Mouse (Mus musculus) T-helper 17 cell (primary cell): Measurements from ENCODE around the gene Ptprn2.

Source experiments
- in situ Hi-C, 2 experiments: fragments of 300-600 bp; cut with MboI, MseI; formaldehyde crosslinking; loops; 1 replicate in 1 of 2; 2 replicates in 1 of 2; pipeline ENCODE4 v1.15.1; 2025; ENCODE audit warnings: high pct_unique_total_duplicates in 2 of 2

The Ptprn2 gene

DNA sequence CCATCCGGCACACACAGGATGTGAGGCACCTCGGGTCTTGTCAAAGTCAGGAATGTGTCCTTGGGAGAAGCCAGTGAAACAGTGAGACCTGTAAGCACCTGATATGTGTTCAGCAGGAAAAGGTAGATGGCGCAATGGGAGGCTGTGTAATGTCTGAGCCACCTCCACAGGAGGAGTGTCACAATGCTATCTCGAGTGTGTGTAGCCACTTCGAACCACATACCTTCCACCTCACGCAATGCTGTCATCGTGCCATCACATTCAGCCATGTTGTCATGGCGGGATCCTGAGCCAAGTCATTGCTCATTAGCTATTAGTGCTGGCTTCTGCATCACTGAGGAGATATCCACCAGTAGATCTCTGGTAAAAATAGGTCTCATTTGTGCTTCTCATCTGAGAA lies 290.9 kb downstream of the Ptprn2 start:
- in situ Hi-C loops: no loop called here

DNA sequence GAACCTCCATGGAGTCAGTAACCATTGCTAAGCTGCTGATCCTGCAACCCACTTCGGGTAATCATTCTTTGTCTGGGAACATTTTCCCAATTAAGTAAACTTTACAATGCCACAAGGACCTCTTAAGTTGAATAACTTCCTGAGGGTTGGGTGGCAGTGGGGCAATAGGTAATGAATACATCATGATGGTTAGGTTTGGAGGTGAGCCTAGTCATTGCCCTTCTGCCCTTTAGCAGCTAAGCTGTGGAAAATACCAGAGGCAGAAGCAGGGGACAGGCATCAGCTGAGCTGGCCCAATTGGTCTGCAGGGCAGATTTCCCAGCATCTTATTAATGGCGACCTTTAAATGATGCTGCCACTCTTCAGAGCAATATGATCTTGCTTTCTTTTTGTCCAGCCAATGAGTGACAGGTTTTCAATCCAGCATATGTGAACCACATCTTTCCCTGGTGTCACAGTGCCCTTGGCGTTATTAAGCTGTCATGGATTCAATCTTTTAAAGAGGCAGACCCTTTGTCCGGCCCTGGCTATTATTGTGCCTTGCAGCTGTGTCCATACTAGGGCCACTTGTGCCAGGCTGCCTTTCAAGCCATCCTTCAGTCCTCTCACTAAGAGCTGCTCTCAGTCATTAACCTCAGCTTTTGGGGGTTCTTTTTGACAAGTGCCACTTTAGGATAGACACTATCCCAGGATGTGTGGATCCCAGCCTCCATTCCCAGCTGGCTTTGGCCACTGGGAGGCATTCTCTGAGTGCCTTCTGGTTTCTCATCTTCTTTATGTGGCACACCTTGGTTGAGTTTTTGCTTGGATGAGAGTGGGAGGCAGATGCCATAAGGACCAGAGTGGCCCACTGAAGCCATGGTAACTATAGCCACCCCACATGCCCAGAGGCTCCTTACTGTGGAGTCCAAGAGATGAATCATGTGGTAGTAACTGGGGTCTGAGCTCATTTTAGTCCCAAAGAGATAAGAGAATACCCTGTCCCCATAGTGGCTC lies 292.9 kb downstream of the Ptprn2 start:
- in situ Hi-C loops: no loop called here

DNA sequence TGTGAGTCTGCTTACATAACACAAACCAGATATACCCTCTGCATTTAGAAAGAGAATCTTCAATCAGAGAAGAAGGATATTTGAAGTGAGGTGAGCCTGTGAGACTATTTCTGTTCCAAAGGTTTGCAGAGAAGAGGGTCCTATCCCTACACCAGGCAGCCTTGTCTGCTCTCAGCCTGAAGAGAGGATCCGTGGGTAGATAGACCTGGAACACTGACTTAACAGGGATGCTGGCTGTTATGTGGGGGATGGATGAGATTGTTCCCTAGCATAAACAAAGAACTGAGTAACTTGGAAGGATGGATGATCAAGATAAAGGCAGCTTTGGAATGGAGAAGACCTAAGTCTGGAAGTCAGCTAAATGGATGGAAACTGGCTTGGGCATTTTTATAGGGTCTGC lies 294.9 kb downstream of the Ptprn2 start:
- in situ Hi-C loops: loop anchor here in 1 of 2 experiments (10.0 kb wide), 1 partner anchor 154 kb away; no protein-coding TSS in a partner anchor

DNA sequence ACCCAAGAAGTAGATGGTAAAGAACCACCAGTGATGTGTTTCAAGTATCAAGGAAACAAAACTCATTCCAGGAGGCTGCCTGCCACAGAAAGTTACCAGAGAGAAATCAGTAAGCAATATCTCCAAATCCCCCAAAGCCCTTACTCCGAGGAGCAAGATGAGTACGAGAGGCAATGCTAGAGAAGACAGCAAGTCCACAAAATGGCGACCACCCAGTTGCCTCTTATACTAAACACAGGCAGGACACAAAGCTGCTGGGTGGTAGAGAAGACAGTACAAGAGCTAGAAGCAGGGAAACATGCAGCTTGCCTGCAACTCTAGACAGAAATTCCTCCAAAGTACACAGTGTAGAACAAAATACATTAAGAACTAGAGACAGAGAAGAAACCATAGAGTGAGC lies 300.2 kb downstream of the Ptprn2 start:
- in situ Hi-C loops: loop anchor here in 1 of 2 experiments (10.0 kb wide), 1 partner anchor 149 kb away; no protein-coding TSS in a partner anchor

DNA sequence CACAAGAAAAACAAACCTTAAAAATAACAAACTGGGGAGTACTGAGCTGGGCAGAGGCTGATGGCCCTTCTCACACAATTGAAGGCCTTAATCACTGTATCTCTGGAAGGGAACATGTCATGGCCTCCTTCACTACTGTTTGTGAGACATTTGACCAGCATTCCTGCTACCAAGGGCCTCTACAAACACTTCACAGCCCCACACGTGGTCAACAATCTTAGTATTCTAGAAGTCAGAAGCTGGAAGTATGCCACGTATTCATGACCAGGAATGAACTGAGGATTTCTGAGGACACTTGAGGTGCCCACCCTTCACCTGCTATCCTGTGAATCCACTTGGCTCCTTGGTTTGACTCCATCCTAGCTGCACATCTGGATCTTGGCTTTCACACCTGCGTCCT lies 302.8 kb downstream of the Ptprn2 start:
- in situ Hi-C loops: loop anchor here in 1 of 2 experiments (10.0 kb wide), 1 partner anchor 146 kb away; no protein-coding TSS in a partner anchor

DNA sequence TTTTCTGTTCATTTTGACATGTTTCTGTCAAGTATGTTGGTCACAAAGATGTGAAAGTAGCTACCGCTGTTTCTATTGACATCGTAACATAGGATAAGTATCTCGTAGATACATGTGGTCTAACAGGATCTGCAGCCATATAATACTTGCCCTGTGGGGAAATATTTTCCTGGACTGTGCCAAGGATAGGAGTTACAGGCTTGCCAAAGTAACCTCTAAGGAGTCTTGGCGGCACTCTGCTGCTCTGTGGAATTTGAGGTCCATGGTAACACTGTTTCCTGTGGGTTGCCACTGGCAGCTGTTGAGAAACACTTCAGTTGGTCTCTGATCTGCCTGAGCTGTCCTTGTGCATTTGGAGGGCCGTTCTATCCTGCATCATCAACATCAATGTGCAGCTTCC lies 317.8 kb downstream of the Ptprn2 start:
- in situ Hi-C loops: loop anchor here in 1 of 2 experiments (10.0 kb wide), 1 partner anchor 1771 kb away; no protein-coding TSS in a partner anchor

DNA sequence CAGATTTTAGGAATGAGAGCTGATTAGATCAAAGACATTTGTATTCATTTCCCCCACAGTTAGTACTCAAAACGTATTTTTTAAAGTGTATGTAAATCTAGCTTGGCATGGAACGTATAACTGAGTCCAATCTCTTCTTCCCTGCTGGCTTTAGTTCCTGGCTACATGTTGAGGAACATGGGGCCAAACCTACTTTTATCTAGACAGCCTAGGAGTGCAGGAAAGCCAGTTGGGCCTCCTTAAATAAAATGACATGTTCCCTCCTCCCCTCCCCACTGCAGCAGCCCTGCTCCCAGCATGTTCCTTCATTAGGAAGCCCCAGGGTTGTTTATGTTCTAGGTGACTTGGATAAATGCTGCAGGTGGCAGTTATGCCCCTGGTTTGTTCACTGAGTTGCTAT lies 319.2 kb downstream of the Ptprn2 start:
- in situ Hi-C loops: loop anchor here in 1 of 2 experiments (10.0 kb wide), 1 partner anchor 1770 kb away; no protein-coding TSS in a partner anchor

DNA sequence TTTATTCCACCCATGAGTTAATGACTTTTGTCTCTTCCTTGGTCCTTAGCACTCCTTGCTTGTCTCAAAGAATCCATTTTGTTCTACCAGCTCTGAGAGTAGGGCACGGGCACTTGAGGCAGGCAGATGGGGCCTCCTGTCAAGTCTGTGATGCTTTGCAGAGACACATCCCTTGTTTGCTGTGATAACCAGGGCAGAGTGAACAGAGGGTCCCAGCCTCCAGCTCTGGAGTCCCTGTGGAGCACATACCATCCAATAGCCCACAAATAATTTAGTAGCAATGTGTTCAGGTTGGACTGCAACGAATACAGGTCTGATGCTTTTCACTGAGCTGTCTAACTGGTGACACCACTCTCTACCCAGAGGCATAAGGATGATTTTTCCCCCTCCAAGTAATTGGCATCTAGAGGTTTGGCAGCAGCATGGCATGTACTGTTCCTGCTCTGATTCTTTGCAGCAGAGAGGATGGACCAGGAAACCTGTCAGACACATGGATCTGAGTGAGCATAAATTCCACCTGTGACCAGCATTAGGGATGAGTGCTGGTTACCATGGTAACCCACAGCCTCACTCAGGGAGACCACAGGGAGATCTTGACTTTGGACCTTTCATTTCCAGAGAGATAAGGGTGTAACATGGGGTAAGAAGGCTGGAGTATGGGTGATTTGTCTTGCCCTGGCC lies 319.7 kb downstream of the Ptprn2 start:
- in situ Hi-C loops: loop anchor here in 1 of 2 experiments (10.0 kb wide), 1 partner anchor 1770 kb away; no protein-coding TSS in a partner anchor

DNA sequence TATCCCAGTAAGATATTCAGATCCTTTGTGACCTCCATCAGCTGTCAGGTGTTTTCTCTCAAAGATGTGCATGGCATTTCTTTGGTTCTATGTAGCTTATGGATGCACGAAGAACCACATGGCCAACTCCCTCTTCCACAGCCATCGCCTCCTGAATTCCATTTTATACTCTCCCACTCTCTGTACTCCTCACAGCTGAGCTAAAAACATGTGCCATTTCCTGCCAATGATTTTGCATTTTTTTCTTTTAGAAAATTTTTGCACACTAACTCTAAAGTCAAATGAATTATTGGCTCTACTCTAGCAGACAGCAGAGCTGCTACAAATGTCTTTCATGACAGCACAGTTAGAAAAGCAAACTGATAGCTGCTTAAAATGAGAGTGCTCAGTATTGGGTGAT lies 320.6 kb downstream of the Ptprn2 start:
- in situ Hi-C loops: loop anchor here in 1 of 2 experiments (10.0 kb wide), 1 partner anchor 1769 kb away; no protein-coding TSS in a partner anchor

DNA sequence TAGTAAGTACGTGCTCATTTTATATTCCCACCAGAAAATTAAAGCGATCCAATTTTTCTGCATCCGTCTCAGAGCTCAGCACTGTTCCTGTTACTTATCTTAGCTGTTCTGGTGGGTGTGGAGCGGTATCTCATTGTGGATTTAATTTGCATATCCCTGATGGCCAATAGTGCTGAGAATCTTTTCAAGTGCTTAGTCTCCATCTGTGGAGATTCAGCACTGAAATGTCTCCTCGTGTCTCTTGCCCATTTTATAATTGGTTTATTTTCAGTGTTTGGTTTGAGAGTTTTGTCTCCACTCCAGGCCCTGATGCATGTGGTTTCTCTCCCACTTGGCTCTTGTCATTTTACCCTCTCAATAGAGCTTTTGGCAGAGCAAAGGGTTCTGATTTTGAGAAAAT lies 327.5 kb downstream of the Ptprn2 start:
- in situ Hi-C loops: no loop called here

DNA sequence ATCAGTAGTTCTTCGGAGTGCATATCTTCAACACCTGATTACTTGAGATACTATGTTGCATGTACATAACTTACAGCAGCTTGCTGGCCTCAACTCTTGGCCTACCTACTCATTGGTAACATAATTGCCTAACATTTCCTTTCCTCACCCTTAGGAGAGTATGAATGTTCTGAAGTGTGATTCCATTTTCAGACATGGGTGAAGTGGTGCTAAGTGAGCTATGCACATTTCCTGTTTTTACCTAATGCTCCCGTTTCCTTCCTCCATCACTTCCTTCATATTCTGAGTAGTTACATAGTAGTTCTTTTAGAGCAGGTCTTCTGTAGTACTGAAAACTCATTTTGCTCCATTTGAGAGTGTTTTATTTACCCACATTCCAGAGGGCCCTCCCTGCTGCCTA lies 334.3 kb downstream of the Ptprn2 start:
- in situ Hi-C loops: no loop called here

DNA sequence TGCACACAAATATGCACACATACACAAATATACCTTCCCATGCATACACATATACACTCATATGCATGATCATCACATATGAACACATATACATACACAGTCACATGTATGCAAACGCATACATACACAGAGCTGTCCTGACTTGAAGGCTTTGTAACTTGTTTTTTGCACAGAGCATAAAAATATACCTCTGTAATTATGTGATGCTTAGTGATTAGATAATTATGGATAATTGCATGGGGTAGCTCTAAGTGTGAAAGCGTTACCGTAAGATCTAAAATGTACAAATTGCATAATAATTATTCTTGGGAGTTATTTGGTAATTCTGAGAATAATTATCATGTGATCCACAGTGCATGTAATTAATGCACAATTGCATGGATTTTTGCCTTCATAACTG lies 337.8 kb downstream of the Ptprn2 start:
- in situ Hi-C loops: no loop called here

DNA sequence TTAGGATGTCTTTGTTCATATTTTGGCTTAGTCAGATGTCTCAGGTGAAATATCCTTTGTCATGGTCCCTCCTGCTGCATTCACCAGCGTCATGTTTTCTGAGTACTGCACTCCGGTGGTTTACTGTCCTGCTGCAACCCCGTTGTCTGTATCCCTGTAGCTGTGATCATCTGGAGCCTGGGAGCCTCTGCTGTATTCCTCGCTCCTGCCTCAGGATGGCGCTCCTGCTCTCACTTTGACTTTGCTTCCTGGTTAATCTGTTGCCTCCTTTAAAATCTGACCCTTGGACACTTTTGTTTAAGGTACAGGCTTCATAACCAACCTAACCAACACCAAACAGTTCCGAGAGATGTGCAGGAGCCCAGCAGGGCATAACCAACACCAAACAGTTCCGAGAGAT lies 342.2 kb downstream of the Ptprn2 start:
- in situ Hi-C loops: no loop called here

DNA sequence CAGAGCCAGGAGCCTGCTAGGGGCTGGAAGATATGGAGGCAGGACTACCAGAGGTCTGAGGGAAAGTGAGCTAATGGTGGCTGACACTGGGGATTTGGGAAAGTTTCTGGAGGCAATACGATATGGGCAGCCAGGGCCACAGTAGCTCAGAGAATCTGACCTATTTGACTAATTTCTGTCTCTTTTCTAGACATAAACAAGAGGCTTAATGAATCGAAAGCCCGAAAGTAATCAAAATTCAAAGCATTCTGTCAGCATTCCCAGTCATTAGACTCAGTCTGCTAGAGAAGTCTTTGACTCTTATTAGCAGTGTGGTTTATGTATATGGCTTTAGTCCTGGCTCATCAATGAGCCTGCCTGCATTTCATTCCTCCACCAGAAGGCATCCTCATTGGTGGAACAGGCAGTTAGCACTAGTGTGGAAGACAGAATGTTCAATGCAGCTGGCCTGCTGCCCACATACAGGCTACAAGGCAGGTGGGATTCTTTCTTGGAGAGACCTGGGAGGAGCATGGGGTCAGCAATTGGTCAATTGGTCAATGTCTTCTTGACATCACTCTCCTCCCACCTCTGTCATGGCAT lies 353.2 kb downstream of the Ptprn2 start:
- in situ Hi-C loops: no loop called here

DNA sequence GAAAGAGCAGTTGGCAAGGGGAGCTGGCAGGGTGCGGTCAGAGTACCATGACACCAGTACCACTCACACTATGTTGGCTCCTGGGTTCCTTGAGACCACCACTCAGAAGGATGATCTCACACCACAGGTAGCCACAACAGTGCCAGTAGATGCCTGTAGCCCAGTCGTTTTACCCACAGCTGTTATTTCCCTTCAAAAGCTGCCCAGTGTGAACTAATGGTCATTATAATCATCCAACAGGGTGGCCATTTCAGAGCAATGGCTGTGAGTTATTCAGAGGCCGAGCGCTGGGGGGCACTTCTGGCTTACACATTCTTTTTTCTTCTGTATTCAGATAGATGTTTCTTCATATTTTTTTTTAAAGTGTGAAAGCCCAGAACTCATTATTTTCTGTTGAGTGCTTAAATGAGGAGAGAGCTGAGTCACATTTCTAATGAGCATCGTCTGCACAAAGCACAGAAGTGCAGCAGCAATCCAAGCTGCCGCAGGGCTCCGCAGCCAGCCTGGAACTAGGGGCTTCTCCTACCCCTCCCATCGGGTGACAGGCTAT lies 357.3 kb downstream of the Ptprn2 start:
- in situ Hi-C loops: no loop called here

DNA sequence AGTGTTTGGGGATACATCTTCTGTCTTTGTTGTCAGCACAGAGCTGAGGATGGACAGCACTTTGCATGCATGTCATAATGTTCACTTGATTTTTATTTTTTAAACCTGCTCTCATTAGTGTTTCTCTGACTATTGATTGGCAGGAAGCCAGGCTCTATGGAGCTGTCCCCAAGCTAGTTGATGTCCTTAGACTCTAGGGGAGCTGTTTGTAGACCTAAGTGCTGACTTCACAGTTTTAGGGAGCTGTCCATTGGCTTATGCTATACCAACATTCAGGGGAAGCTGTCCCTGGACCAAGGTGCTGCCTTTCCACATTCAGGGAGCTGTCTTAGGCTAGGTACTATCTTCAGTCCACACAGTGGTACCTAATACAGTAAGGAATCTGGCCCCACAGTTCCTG lies 360.7 kb downstream of the Ptprn2 start:
- in situ Hi-C loops: no loop called here

DNA sequence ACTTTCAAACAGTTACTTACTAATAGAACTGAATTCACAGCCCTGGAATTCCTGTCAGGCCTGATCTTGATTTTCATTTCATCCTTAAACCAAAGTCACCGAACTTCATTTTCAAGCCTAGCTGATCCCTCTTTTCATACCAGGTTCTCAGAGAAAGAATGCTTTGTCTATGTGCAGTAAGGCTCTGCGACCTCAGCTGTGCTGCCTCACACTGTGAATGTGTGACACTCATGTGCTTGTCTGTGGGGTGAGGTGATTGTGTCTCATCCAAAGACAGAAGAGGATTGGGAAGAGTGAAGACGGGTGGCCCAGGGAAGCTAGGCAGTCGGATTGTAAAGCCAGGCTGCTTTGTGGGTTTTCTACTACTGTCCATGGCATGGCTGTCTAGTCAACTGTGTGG lies 361.5 kb downstream of the Ptprn2 start:
- in situ Hi-C loops: no loop called here

DNA sequence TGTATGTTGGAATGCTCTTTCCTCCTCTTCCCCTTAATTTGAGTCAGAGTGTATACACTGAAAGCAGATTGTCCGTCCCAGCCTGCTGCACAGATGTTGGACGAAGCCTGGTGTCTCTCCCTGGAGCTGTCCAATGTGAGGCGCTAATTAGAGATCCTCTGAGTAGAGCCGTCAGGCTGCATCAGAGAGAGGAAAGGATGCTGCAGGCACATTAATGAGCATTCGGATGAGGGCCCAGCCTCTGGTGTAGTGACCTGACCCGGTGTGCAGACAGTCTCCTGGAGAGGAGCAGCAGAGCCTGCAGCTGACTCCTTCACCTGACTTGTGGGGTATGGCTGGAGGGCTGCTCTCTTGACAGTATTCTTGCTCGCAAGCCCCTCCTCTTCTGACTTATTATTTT lies 370.8 kb downstream of the Ptprn2 start:
- in situ Hi-C loops: no loop called here

DNA sequence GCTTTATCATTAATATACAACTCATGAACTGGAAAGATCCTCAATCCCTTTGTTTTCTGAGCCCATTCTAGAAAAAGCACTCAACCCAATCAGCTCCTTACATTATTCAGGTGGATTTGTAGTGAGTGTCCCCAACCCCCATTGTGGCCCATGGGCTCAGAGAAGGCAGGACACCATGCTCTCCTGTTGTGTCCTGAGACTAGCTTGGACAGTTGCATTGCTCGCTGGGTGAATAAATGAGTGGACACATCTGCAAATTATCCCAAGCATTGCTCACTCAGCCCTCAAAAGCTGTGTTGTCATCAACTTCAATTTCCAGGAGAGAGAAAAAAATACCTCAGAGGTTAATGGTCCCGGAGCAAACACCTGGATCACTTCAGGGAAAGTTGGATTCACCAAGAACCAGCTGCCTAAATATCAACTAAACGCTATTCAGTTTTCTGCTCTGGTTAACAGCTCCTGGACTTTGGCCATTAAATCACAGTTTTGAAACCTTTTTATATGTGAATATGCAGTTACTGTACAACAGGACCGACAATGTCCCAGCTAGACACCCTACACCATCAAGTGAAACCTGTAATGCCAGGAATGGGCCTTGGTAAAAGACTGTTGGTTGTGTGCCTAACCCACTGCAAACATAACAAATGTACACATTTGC lies 376.0 kb downstream of the Ptprn2 start:
- in situ Hi-C loops: no loop called here

DNA sequence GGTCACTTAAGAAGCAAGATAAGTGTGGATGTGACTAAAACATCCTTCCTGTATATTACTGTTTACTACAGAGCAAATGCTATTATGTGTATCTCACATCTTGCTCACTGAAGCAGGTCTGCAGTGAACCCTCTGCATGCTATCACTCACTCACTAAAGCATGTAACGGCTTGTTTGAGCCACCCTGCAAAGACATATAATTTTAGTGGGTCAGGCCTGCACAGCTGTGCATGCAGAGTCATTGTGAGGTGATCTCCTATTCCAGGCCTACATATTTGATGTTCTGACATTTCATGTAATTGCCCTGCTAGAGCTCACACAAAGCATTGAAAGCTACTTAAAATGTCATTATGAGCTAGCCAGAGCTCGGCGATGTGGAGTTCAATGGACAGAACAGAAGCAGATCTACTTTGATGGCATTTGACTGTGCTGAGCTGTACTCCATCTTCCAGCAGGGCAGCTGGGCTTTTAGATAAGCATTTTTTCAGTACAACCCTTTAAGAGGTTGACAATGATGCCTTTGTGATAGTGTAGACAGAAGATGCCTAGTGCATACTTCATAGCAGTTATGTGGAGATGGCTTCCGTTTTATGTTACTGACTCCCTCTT lies 377.9 kb downstream of the Ptprn2 start:
- in situ Hi-C loops: no loop called here
